Mouse (Mus musculus) hindbrain, embryonic 13.5 days (tissue): ENCODE measurements at regions not wholly inside any gene's neighbourhood (a gene's known extent, or its start where the extent isn't known, plus 50 kb on each side); places are given as distances from the start of the nearest gene placed in this dataset.
"Not testable (repeated sequence)": the region's sequence is repeated elsewhere in the genome, so short reads cannot be mapped to it uniquely, and the experiment has no call there.

Experiments
- ATAC-seq: fragments of 200-750 bp; cut with Nextera tagmentation; 2 replicates; pipeline ENCODE4 v1.8.0; 2017; ENCODE audit warnings: moderate TSS enrichment; ENCODE audit not compliant: low FRiP score
- H3K27ac ChIP-seq: fragments of 300-500 bp; sonication (generic); 2 replicates; pipeline ENCODE4 v1.5.1; 2015; ENCODE audit warnings: inconsistent platforms, mild to moderate bottlenecking, moderate library complexity
- H3K27me3 ChIP-seq: fragments of 300-500 bp; sonication (generic); 2 replicates; pipeline ENCODE4 v1.6.1; 2015; ENCODE audit warnings: mild to moderate bottlenecking, inconsistent platforms
- H3K36me3 ChIP-seq: fragments of 300-500 bp; sonication (generic); 2 replicates; pipeline ENCODE4 v1.6.1; 2015; ENCODE audit warnings: mild to moderate bottlenecking, inconsistent platforms
- H3K4me1 ChIP-seq: fragments of 300-500 bp; sonication (generic); replicated peaks from 2 replicates; pipeline ENCODE4 v1.6.1; 2015; ENCODE audit warnings: inconsistent platforms
- H3K4me2 ChIP-seq: fragments of 300-500 bp; sonication (generic); 2 replicates; pipeline ENCODE4 v1.6.1; 2015; ENCODE audit warnings: inconsistent platforms, mild to moderate bottlenecking, moderate library complexity
- H3K4me3 ChIP-seq: fragments of 300-500 bp; sonication (generic); 2 replicates; pipeline ENCODE4 v1.5.1; 2015; ENCODE audit warnings: mild to moderate bottlenecking, inconsistent platforms
- H3K9ac ChIP-seq: fragments of 300-500 bp; sonication (generic); 2 replicates; pipeline ENCODE4 v1.6.1; 2015; ENCODE audit warnings: mild to moderate bottlenecking, inconsistent platforms
- H3K9me3 ChIP-seq: fragments of 300-500 bp; sonication (generic); 2 replicates; pipeline ENCODE4 v1.6.1; 2016; ENCODE audit warnings: inconsistent platforms
- WGBS: fragments of 180-500 bp; shearing (Covaris S2); methylation state at CpG from one replicate; pipeline ENCODE4 v1.1.7; 2015; 5-methylcytosine and 5-hydroxymethylcytosine counted together

DNA sequence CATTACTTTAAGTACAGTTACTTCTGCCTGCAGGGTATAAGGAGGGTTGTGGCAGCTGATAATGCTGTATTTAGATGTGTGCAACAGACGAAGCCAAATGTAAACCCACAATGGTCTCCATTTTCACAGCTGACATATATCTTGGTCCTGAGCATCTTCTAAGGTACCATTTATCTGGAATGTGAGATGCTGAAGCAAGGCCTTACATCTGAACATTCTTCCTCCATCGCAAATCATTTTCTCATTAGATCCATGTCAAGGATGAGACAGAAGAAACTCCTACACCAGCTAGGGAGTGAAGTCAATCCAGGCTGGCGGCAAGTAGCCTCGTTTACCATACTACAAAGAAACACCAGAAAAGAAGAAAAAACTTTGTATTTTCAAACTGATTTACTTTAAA lies 228.4 kb upstream of the Hand2 start:
- Histone ChIP-seq H3K9ac (no peak overlapping the region), H3K27ac (no peak overlapping the region), H3K9me3 (no peaks in the 10 kb centered on the region), H3K36me3 (no peaks in the 10 kb centered on the region), H3K27me3 (no peaks in the 10 kb centered on the region), H3K4me3 (no peak overlapping the region), H3K4me2 (no peak overlapping the region), H3K4me1 (no peaks in the 10 kb centered on the region)
- WGBS, result 89% methylated on average over 4 of the region's 4 CpGs
- ATAC-seq, result no peak

DNA sequence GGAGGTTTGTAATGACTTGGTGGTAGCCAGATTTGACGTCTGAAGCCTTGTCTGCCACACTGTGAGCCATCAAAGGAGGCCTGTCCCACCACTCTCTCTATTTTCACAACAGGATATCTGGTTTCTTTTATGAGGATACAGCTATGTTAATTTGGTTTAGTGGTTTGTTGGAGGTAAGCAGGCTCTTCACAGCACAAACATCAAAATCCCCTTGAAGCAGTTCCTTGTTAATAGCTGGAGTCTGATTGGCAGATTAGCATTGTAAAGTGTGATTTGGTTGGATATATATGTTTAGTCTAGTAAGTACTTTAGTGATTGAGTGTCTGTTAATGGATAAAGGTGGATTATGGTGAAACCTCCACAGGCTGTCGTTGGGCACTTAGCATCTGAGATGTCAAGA lies 225.6 kb upstream of the Hand2 start:
- Histone ChIP-seq H3K4me1 (no peaks in the 10 kb centered on the region), H3K27me3 (no peaks in the 10 kb centered on the region), H3K36me3 (no peaks in the 10 kb centered on the region), H3K4me2 (no peak overlapping the region), H3K4me3 (no peak overlapping the region), H3K9me3 (no peaks in the 10 kb centered on the region), H3K27ac (no peak overlapping the region), H3K9ac (no peak overlapping the region)
- no peak for ATAC-seq
- WGBS, result 52% methylated on average over 2 of the region's 2 CpGs

DNA sequence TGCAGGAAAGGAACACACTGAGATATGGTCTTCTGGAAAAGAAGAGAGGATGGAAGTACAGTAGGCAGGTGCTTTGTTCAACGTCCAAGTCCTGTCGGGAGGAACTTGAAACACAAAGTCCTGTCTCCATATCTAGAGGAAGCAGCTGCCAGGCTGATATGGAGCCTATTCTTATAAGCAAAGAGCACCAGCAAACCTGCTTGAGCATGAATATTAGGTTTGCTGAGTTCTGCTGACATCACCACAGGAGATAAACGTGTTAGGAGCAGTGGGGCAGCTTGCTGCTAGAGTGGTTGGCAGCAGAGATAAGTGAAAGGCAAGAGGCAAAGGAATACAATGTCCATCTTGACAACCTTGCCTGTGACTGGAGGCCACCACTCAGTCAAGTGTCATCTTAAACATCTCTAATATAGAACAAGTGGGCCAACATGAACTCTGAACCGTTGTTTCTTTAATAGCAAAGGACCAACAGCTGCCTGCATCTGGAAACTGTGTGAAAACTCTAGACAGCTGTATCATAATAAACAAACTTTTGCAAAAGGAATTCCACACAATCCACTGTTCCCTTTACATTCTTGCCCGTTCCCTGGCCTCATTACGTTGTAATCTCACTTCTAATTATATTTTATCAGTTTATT lies 209.9 kb upstream of the Hand2 start:
- not testable (repeated sequence) for H3K4me3 ChIP-seq, ATAC-seq, H3K36me3 ChIP-seq, H3K9ac ChIP-seq, H3K4me1 ChIP-seq, H3K27me3 ChIP-seq, H3K9me3 ChIP-seq, H3K27ac ChIP-seq, H3K4me2 ChIP-seq
- 91% methylated on average over 3 of the region's 6 CpGs for WGBS

DNA sequence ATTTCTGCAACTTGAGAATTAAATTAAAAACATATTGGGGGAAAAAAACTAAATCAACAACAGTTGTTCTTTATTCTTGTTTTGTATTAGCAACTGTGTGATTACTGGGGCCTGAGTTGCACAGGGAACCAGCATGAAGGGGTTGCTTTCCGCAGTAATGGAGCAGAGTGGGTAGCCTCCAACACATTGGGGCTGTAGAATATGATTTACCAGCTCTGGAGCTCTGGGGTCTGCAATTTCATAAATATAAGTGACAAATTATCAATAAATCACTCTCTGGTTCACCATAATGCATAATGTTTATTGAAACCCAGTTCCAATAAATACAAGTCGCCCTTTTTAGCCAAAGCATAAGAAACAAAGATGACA lies 209.4 kb upstream of the Hand2 start:
- Histone ChIP-seq H3K27me3 (no peaks in the 10 kb centered on the region), H3K4me2 (no peak overlapping the region), H3K4me1 (no peaks in the 10 kb centered on the region), H3K9me3 (peaks cover 5% of the 10 kb centered on the region; the same call in 1 of the 2 replicates), H3K27ac (no peak overlapping the region), H3K9ac (no peak overlapping the region), H3K4me3 (no peak overlapping the region), H3K36me3 (no peaks in the 10 kb centered on the region)
- WGBS, result 62% methylated on average over 2 of the region's 2 CpGs
- ATAC-seq, result no peak

DNA sequence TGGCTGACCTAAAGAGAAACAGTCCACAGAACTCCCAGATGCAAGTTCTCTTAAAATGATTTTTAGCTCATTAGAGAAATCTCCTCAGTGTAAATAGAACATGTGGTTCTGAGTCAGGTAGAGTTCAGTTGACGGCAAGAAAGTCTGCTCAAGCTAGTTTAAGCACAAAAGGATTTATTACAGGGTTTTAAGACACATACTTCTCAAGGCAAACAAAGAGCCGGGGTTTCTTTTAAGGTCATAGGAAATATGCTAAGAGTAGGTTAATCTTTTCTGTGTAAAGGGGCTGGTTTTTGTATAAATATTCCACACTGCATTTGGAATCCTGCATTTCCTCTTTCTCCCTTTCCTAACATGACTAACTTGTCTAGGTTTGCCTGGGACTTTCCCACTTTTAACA lies 206.9 kb upstream of the Hand2 start:
- Histone ChIP-seq H3K27me3 (no peaks in the 10 kb centered on the region), H3K4me2 (no peak overlapping the region), H3K9ac (no peak overlapping the region), H3K4me3 (no peak overlapping the region), H3K9me3 (peaks cover 5% of the 10 kb centered on the region; the same call in 1 of the 2 replicates), H3K4me1 (no peaks in the 10 kb centered on the region), H3K36me3 (no peaks in the 10 kb centered on the region), H3K27ac (no peak overlapping the region)
- ATAC-seq, result no peak
- 87% methylated on average over 2 of the region's 2 CpGs for WGBS

DNA sequence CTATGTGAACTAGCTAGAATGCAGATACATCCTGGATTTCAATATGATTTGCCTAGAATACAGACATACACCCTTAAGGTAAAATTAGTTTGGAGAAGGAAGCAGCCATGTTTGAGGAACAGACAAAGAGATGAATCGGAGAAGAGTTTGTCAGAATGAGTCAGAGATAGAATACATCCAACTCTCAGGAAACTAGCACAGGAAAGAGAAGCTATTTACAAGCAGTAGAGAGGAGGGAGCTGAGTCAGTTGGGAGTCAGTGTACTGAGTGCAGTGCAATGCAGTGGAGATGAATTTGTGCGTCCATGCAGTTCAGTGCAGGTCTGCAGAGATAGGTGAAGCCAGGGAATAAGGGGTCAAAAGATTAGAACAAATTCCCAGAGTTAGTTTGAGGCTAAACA lies 205.5 kb upstream of the Hand2 start:
- no peak for ATAC-seq
- H3K9ac ChIP-seq, result no peak overlapping the region
- H3K4me1 ChIP-seq, result no peaks in the 10 kb centered on the region
- H3K4me3 ChIP-seq, result no peak overlapping the region
- H3K9me3 ChIP-seq, result peaks cover 5% of the 10 kb centered on the region; the same call in 1 of the 2 replicates
- H3K27ac ChIP-seq, result no peak overlapping the region
- no peak overlapping the region for H3K4me2 ChIP-seq
- H3K36me3 ChIP-seq, result no peaks in the 10 kb centered on the region
- WGBS, result 95% methylated on average over 2 of the region's 2 CpGs
- no peaks in the 10 kb centered on the region for H3K27me3 ChIP-seq

DNA sequence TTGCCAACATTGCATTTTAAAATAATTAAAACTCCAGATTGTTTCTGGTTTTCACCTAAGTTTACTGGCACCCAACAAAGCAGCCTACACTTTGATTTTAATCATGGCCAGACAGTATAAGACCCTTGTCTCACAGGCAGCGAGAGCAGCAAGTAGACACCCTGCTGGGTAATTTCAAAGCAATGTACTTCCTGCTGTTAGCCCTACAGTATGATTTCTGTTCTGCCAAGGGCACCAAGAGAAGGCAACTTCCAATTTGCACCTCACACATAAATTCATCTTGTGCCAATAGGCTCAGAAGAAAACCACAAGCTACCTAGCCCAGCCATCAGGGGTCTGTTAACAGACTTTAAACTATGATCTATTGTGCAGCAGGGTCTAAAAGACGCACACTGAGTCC lies 186.7 kb upstream of the Hand2 start:
- Histone ChIP-seq H3K4me3 (no peak overlapping the region), H3K27ac (no peak overlapping the region), H3K36me3 (no peaks in the 10 kb centered on the region), H3K9me3 (no peaks in the 10 kb centered on the region), H3K4me1 (peaks cover 4% of the 10 kb centered on the region; the same call in 1 of the 2 replicates), H3K4me2 (no peak overlapping the region), H3K27me3 (no peaks in the 10 kb centered on the region), H3K9ac (no peak overlapping the region)
- 31% methylated on average over 2 of the region's 2 CpGs for WGBS
- ATAC-seq, result no peak

DNA sequence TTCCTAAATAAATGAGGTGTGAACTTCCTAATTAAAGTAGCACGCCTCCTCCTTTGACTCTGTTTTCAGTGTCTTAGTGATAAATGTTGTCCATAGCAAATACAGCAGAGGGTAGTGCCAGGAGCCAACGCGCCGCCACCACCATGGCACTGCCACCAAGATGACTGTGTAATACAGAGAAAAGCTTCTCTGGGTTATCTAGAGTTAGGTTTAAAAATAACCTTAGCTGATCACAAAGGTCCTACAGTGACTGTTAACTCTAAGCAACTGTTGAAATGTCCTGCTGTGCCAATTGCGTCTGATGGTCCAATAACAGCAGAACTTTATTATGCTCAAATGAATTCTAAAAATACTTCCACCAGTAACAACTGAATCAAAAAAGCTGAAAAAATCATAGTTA lies 186.1 kb upstream of the Hand2 start:
- peaks cover 4% of the 10 kb centered on the region; the same call in 1 of the 2 replicates for H3K4me1 ChIP-seq
- H3K9ac ChIP-seq, result no peak overlapping the region
- no peak overlapping the region for H3K27ac ChIP-seq
- no peak overlapping the region for H3K4me2 ChIP-seq
- no peaks in the 10 kb centered on the region for H3K36me3 ChIP-seq
- H3K27me3 ChIP-seq, result no peaks in the 10 kb centered on the region
- no peaks in the 10 kb centered on the region for H3K9me3 ChIP-seq
- 66% methylated on average over 5 of the region's 5 CpGs for WGBS
- H3K4me3 ChIP-seq, result no peak overlapping the region
- ATAC-seq, result no peak

DNA sequence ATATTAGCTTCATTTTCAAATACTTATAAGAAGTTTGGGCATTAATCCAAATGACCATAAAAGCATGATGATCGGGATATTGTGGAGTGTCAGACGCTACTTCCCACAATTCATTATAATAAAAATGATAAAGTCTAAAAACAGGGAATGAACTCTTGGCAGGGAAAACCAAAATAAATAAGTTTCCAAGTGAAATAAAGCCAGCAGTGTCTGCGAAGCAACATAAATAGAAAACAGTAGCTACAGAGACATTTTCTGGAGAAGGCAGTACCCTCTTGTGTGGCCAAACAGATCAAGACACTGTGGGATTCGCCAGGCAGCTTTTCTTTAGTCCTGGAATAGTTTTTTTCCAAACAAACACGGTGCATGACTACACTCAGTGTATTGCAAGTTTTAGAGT lies 172.7 kb upstream of the Hand2 start:
- 88% methylated on average over 5 of the region's 5 CpGs for WGBS
- H3K27me3 ChIP-seq, result no peaks in the 10 kb centered on the region
- H3K4me1 ChIP-seq, result no peaks in the 10 kb centered on the region
- no peaks in the 10 kb centered on the region for H3K36me3 ChIP-seq
- no peak for ATAC-seq
- H3K9me3 ChIP-seq, result no peaks in the 10 kb centered on the region
- no peak overlapping the region for H3K4me3 ChIP-seq
- no peak overlapping the region for H3K4me2 ChIP-seq
- H3K27ac ChIP-seq, result no peak overlapping the region
- H3K9ac ChIP-seq, result no peak overlapping the region

DNA sequence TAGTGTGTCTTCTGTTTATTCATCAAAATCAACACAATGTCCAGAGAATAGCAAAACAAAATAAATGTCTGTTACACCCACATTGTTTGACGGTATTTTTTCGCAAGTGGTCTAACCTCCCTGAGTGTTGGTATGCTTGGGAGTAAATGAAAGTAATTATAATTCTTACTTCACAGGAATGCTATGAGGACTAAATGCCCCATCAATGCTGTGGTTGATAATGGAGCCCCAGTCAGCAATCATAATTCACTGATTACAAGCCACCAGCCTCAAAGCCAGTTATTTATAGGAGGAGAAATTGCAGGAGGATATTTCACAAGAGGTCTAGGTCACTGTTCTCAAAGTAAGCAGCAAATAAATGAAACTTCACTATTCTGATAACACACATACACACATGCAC lies 129.6 kb upstream of the Hand2 start:
- no peak for ATAC-seq
- Histone ChIP-seq H3K9ac (no peak overlapping the region), H3K27ac (no peak overlapping the region), H3K4me3 (no peak overlapping the region), H3K9me3 (no peaks in the 10 kb centered on the region), H3K36me3 (no peaks in the 10 kb centered on the region), H3K4me1 (no peaks in the 10 kb centered on the region), H3K27me3 (no peaks in the 10 kb centered on the region), H3K4me2 (no peak overlapping the region)
- 81% methylated on average over 2 of the region's 2 CpGs for WGBS

DNA sequence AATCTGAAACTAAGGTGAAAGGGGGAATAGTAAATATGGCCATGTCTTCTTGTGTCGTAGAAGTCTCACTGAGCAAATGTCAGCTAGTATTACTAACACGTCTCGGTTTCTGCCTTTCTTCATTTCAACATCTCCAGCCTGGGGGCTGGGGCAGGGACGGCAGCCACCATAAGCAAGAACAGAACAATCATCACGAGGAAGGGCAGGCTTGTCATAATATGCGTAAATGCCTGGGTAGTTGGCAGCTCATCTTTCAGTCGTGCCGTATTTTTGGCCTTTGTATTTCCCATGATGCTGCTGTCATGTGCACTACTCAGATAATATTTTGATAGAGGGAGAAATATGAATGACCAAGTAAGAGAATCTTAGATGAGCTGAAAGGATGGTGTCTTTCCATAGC lies 120.5 kb upstream of the Hand2 start:
- no peak for ATAC-seq
- H3K9ac ChIP-seq, result no peak overlapping the region
- H3K36me3 ChIP-seq, result no peaks in the 10 kb centered on the region
- H3K4me2 ChIP-seq, result no peak overlapping the region
- no peaks in the 10 kb centered on the region for H3K27me3 ChIP-seq
- 85% methylated on average over 8 of the region's 8 CpGs for WGBS
- no peak overlapping the region for H3K4me3 ChIP-seq
- no peaks in the 10 kb centered on the region for H3K4me1 ChIP-seq
- no peaks in the 10 kb centered on the region for H3K9me3 ChIP-seq
- H3K27ac ChIP-seq, result no peak overlapping the region

DNA sequence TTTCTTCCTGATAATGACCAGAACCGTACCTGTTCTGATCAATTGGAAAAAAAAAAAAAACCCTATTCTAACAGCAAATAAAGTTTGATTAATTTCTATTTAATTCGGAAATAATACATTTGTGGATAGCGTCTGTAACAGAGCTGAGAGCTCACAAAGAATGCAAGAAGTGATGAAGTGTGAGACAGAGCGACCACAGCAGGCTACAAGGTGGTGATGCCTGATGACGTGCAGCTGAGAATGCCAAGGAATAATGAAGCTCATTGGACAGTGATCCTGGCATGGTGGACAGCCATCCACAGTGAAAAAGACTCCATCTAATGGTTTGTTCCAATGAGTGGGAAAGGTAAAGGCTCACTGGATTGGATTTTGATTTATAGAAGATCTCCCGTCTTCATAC lies 111.2 kb upstream of the Hand2 start:
- ATAC-seq, result no peak
- Histone ChIP-seq H3K27me3 (no peaks in the 10 kb centered on the region), H3K27ac (no peak overlapping the region), H3K9me3 (no peaks in the 10 kb centered on the region), H3K4me3 (no peak overlapping the region), H3K9ac (no peak overlapping the region), H3K36me3 (no peaks in the 10 kb centered on the region), H3K4me1 (no peaks in the 10 kb centered on the region), H3K4me2 (no peak overlapping the region)
- 84% methylated on average over 6 of the region's 6 CpGs for WGBS

DNA sequence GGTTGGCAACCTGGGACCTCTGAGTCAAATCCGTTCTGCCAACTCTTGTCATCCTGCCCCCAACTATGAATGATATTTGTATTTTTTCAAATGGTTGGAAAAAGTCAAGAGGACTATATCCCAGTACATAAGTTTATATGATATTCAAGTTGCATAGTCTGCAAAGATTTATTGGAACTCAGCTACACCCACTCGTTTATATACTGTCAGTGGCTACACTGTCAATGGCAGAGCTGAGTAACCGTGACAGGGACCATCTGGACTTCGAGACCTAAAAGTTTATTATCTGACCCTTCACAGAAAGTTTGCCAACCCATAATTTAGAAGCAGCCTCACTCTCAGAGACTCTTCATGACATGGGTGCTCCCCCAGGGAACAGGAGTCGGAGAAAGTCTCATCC lies 107.7 kb upstream of the Hand2 start:
- no peaks in the 10 kb centered on the region for H3K9me3 ChIP-seq
- H3K36me3 ChIP-seq, result no peaks in the 10 kb centered on the region
- no peaks in the 10 kb centered on the region for H3K27me3 ChIP-seq
- no peak overlapping the region for H3K9ac ChIP-seq
- no peak for ATAC-seq
- no peaks in the 10 kb centered on the region for H3K4me1 ChIP-seq
- H3K27ac ChIP-seq, result no peak overlapping the region
- H3K4me2 ChIP-seq, result no peak overlapping the region
- H3K4me3 ChIP-seq, result no peak overlapping the region
- WGBS, result 89% methylated on average over 5 of the region's 5 CpGs
